Mouse (Mus musculus) forebrain, embryonic 16.5 days (tissue): Measurements from ENCODE around the gene Gm3404. TPM values are rescaled to one million over a fixed set of nuclear protein-coding genes. Genes with fewer than 3 reads are reported as not detected.
"Not testable (repeated sequence)": the region's sequence is repeated elsewhere in the genome, so short reads cannot be mapped to it uniquely, and the experiment has no call there.

Source experiments
- ATAC-seq: fragments of 200-750 bp; cut with Nextera tagmentation; 2 replicates; pipeline ENCODE4 v1.8.0; 2017; ENCODE audit warnings: mild to moderate bottlenecking, moderate library complexity
- H3K27ac ChIP-seq: fragments of 300-500 bp; sonication (generic); 2 replicates; pipeline ENCODE4 v1.5.1; 2014; ENCODE audit warnings: low read length, control low read depth
- H3K27me3 ChIP-seq: fragments of 300-500 bp; sonication (generic); replicated peaks from 2 replicates; pipeline ENCODE4 v1.6.1; 2014; ENCODE audit warnings: low read length; ENCODE audit not compliant: control insufficient read depth, insufficient read depth
- H3K36me3 ChIP-seq: fragments of 300-500 bp; sonication (generic); 2 replicates; pipeline ENCODE4 v1.6.1; 2014; ENCODE audit not compliant: control insufficient read depth, insufficient read depth
- H3K4me1 ChIP-seq: fragments of 300-500 bp; sonication (generic); replicated peaks from 2 replicates; pipeline ENCODE4 v1.6.1; 2014; ENCODE audit warnings: low read length; ENCODE audit not compliant: control insufficient read depth, insufficient read depth
- H3K4me2 ChIP-seq: fragments of 300-500 bp; sonication (generic); 2 replicates; pipeline ENCODE4 v1.6.1; 2014; ENCODE audit warnings: mild to moderate bottlenecking, low read length, control low read depth
- H3K4me3 ChIP-seq: fragments of 300-500 bp; sonication (generic); replicated peaks from 2 replicates; pipeline ENCODE4 v1.5.1; 2014; ENCODE audit warnings: mild to moderate bottlenecking, low read length, control low read depth
- H3K9ac ChIP-seq: fragments of 300-500 bp; sonication (generic); replicated peaks from 2 replicates; pipeline ENCODE4 v1.6.1; 2014; ENCODE audit warnings: low read depth, low read length, control low read depth
- H3K9me3 ChIP-seq: fragments of 300-500 bp; sonication (generic); 2 replicates; pipeline ENCODE4 v1.6.1; 2016; ENCODE audit warnings: low read length; ENCODE audit not compliant: control insufficient read depth
- WGBS: fragments of 180-500 bp; shearing (Covaris S2); extraction: QIAGEN DNeasy Blood & Tissue Kit; methylation state at CpG from one replicate; pipeline ENCODE4 v1.1.7; 2014; 5-methylcytosine and 5-hydroxymethylcytosine counted together
- polyA plus RNA-seq: library from polyadenylated mRNA; unstranded; fragments of >200 nt; fragmentation: Nextera tagmentation; extraction: Ambion mirVana; gene quantifications from 2 replicates; pipeline ENCODE4 v1.2.1, GENCODE M21; 2015

The Gm3404 gene
- polyA plus RNA-seq, 1 experiment from 2014 or later: not detected

- H3K36me3 ChIP-seq: no peaks in the 10 kb centered on the region
- no peak overlapping the region for H3K9ac ChIP-seq
- H3K27ac ChIP-seq: no peak overlapping the region
- WGBS: 63% methylated on average over 4 of the region's 4 CpGs
- H3K27me3 ChIP-seq: no peaks in the 10 kb centered on the region
- H3K4me1 ChIP-seq: peaks cover 6% of the 10 kb centered on the region; the same call in 1 of the 2 replicates
- H3K4me3 ChIP-seq: no peak overlapping the region
- ATAC-seq: no peak
- H3K4me2 ChIP-seq: no peak overlapping the region
- no peaks in the 10 kb centered on the region for H3K9me3 ChIP-seq
Observed at GRCm38 (mm10) chr5:146567054-146567453, 41.5 kb downstream of the Gm3404 start.

GRCm38 (mm10) chr5:146570179-146570578 lies 44.6 kb downstream of the Gm3404 start:
- not testable (repeated sequence) for H3K27me3 ChIP-seq, H3K27ac ChIP-seq, H3K9me3 ChIP-seq, H3K4me2 ChIP-seq, ATAC-seq, H3K9ac ChIP-seq, H3K4me3 ChIP-seq, H3K4me1 ChIP-seq, H3K36me3 ChIP-seq
- WGBS: 91% methylated on average over 6 of the region's 6 CpGs

GRCm38 (mm10) chr5:146571830-146572734 lies 46.5 kb downstream of the Gm3404 start:
- ATAC-seq: peak; percentile 96
- not testable (repeated sequence) for H3K4me2 ChIP-seq, H3K4me3 ChIP-seq, H3K9ac ChIP-seq, H3K27me3 ChIP-seq, H3K4me1 ChIP-seq, H3K9me3 ChIP-seq, H3K36me3 ChIP-seq
- peak overlapping the region; percentile 67 for H3K27ac ChIP-seq
- WGBS: 27% methylated on average over 6 of the region's 6 CpGs

- H3K27ac ChIP-seq: peak overlapping the region; percentile 60
- WGBS: 96% methylated on average over 4 of the region's 4 CpGs
- ATAC-seq, H3K4me1 ChIP-seq, H3K9ac ChIP-seq, H3K9me3 ChIP-seq, H3K4me2 ChIP-seq, H3K36me3 ChIP-seq, H3K4me3 ChIP-seq, H3K27me3 ChIP-seq: not testable (repeated sequence)
Observed at GRCm38 (mm10) chr5:146572735-146573042, 47.1 kb downstream of the Gm3404 start.

- no peaks in the 10 kb centered on the region for H3K36me3 ChIP-seq
- H3K4me2 ChIP-seq: no peak overlapping the region
- H3K27me3 ChIP-seq: 0 out of 2 replicates have a peak, but pooled peaks cover 3% of the 10 kb centered on the region
- no peaks in the 10 kb centered on the region for H3K9me3 ChIP-seq
- H3K9ac ChIP-seq: no peak overlapping the region
- WGBS: 91% methylated on average over 3 of the region's 3 CpGs
- no peak overlapping the region for H3K27ac ChIP-seq
- H3K4me3 ChIP-seq: no peak overlapping the region
- no peak for ATAC-seq
- peaks cover 3% of the 10 kb centered on the region; the same call in 1 of the 2 replicates for H3K4me1 ChIP-seq
Observed at GRCm38 (mm10) chr5:146576668-146577067, 51.1 kb downstream of the Gm3404 start.

Other genes with a start within 250 kb of the Gm3404 start
- 12.8 and 15.1 TPM in 2 replicates for gene Wasf3, start 140.8 kb upstream of the Gm3404 start, polyA plus RNA-seq
- not detected in 2 replicates for gene Gm6408, start 43.8 kb upstream of the Gm3404 start, polyA plus RNA-seq
- not detected in 2 replicates for gene Gm6370, start 34.4 kb upstream of the Gm3404 start, polyA plus RNA-seq
- not detected in 2 replicates for gene 4930449I24Rik, start 23.4 kb upstream of the Gm3404 start, polyA plus RNA-seq
- not detected in 2 replicates for gene Gm3402, start 11.7 kb upstream of the Gm3404 start, polyA plus RNA-seq
- not detected in 2 replicates for gene Gm3409, start 11.8 kb downstream of the Gm3404 start, polyA plus RNA-seq
- gene Gm3415, start 30.3 kb downstream of the Gm3404 start, polyA plus RNA-seq: not detected in 2 replicates
- gene Gpr12, start 59.4 kb downstream of the Gm3404 start, polyA plus RNA-seq: 37.0 and 42.5 TPM in 2 replicates